Mouse (Mus musculus) CH12.LX (cell line): ENCODE data around the gene Gnai2.

ENCODE experiments used
- CTCF ChIP-seq, 2 experiments: IDR thresholded peaks in 1 of 2; conservative IDR thresholded peaks in 1 of 2; 2 replicates each; pipeline ENCODE4 v1.5.1; 2011 to 2012; ENCODE audit warnings: low read depth in 2 of 2, low read length in 2 of 2, improper control_type of control experiment in 1 of 2, inconsistent platforms in 1 of 2, mild to moderate bottlenecking in 1 of 2, moderate library complexity in 1 of 2
- GABPA ChIP-seq: IDR thresholded peaks from 2 replicates; pipeline ENCODE4 v1.6.1; 2012; ENCODE audit warnings: low read depth, low read length, improper control_type of control experiment, inconsistent platforms; ENCODE audit not compliant: insufficient replicate concordance
- JUND ChIP-seq: conservative IDR thresholded peaks from 2 replicates; pipeline ENCODE4 v1.6.1; 2011; ENCODE audit warnings: low read depth, low read length, improper control_type of control experiment
- MYC ChIP-seq: IDR thresholded peaks from 2 replicates; pipeline ENCODE4 v1.6.1; 2011; ENCODE audit warnings: low read depth, mild to moderate bottlenecking, improper control_type of control experiment, low read length
- NELFE ChIP-seq: IDR thresholded peaks from 2 replicates; pipeline ENCODE4 v1.6.1; 2011; ENCODE audit warnings: low read depth, low read length, improper control_type of control experiment
- POLR2A ChIP-seq: IDR thresholded peaks from 2 replicates; pipeline ENCODE4 v1.6.1; 2011; ENCODE audit warnings: low read depth, mild to moderate bottlenecking, improper control_type of control experiment, low read length
- SMC3 ChIP-seq: IDR thresholded peaks from 2 replicates; pipeline ENCODE4 v1.6.1; 2011; ENCODE audit warnings: low read depth, low read length, improper control_type of control experiment
- USF1 ChIP-seq: IDR thresholded peaks from 2 replicates; pipeline ENCODE4 v1.6.1; 2014; ENCODE audit warnings: low read depth, mild to moderate bottlenecking, inconsistent platforms, low read length, improper control_type of control experiment
- ZKSCAN1 ChIP-seq: IDR thresholded peaks from 2 replicates; pipeline ENCODE4 v1.6.1; 2012; ENCODE audit warnings: low read depth, inconsistent platforms, low read length, improper control_type of control experiment, borderline replicate concordance
- ZMIZ1 ChIP-seq: IDR thresholded peaks from 2 replicates; pipeline ENCODE4 v1.6.1; 2012; ENCODE audit warnings: low read depth, mild to moderate bottlenecking, inconsistent platforms, low read length, improper control_type of control experiment

- no peak for TF ChIP-seq CTCF (conservative IDR thresholded peaks at IDR 0.05 in 1 of 2, IDR thresholded peaks at IDR 0.05 in 1 of 2; ENCODE audit: low read depth in 2 of 2, low read length in 2 of 2)
- TF ChIP-seq SMC3 = no peak
- no peak for TF ChIP-seq GABPA
- TF ChIP-seq ZMIZ1 = no peak
- TF ChIP-seq JUND = no peak
- no peak for TF ChIP-seq ZKSCAN1
- TF ChIP-seq NELFE = no peak
- TF ChIP-seq USF1 = no peak
- no peak for TF ChIP-seq POLR2A
- no peak for TF ChIP-seq MYC
Observed at GRCm38 (mm10) chr9:107579023-107579900, 55.9 kb downstream of the Gnai2 start.
